Mouse (Mus musculus) gastrocnemius, adult 8-10 months (tissue): ENCODE measurements around the gene Olfr49. TPM values are rescaled to one million over a fixed set of nuclear protein-coding genes. Genes with fewer than 3 reads are reported as not detected.

Experiments used
- DNase-seq, 2 experiments: peaks; one replicate each; pipeline ENCODE4 v3.0.0; 2022; ENCODE audit warnings: low spot score in 2 of 2
- total RNA-seq, 4 experiments: library from RNA; stranded (reverse); gene quantifications; 2 replicates each; pipeline ENCODE4 v1.2.4; 2022

The Olfr49 gene
- total RNA-seq, 4 experiments from 2014 or later = not detected

DNA sequence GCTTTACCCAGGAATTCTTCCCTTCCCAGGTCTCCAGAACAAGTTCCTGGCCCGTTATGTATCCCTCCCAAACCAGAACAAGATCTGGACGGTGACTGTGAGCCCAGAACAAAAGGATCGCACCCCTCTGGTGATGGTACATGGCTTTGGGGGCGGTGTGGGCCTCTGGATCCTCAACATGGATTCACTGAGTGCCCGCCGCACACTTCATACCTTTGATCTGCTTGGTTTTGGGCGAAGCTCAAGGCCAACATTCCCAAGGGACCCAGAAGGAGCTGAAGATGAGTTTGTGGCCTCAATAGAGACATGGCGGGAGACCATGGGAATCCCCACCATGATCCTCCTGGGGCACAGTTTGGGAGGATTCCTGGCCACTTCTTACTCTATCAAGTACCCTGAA is 22.1 kb downstream of the Olfr49 start:
- no peak for DNase-seq

DNA sequence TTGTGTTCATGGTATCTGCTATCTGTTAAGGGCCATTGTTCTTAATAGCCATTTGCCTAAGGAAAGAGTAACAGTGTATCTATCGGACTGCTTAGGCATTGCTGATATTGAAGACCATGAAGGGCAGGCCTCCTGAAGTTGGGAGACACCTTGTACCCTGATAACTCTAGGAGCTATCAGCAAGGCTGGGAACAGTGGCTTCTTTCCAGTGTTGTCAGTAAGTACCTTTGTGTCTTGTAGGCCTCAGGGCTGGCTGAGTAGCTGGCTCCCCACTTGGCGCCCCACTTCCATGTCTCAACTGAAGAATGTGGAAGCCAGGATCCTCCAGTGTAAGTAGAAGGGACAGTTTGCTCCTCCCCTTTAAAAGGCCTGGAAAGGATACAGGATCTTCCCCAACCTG is 23.4 kb downstream of the Olfr49 start:
- no peak for DNase-seq

DNA sequence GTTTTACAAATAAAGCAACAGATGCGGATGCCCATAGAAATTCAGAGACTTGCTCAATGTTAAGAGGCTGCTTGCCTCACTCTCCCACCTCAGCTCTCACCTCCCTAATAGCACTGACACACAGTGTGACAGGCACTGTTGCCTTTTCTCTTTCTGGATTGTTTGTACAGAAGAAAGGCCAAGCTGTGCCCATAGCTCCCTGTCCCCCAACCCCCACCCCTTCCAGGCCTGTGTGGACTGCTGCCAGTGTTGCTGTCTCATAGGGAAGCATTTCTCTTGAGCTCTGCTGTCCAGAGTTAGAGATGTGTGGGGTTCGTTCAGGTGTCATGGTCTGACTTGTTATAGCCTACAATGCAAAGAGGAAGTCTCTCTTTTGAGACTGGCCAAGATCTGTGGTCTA is 24.5 kb downstream of the Olfr49 start:
- DNase-seq = no peak

DNA sequence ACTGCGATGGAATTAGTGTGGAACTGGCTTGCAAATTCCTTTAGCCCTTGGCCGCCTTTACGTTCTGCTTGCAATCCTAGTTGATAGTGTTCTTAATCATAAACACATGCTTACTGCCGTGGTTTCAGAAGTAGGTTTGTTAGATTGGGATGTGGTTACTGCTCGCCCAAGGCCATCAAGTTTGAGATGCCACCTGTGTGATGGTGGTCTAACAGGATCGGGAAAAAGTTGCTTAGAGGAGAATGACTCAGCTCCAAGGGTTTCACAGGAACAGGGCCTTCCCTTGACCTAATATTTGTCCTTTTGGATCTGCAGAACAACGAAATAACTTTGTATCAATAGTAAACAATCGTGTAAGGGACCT is 25.0 kb downstream of the Olfr49 start:
- DNase-seq = no peak

DNA sequence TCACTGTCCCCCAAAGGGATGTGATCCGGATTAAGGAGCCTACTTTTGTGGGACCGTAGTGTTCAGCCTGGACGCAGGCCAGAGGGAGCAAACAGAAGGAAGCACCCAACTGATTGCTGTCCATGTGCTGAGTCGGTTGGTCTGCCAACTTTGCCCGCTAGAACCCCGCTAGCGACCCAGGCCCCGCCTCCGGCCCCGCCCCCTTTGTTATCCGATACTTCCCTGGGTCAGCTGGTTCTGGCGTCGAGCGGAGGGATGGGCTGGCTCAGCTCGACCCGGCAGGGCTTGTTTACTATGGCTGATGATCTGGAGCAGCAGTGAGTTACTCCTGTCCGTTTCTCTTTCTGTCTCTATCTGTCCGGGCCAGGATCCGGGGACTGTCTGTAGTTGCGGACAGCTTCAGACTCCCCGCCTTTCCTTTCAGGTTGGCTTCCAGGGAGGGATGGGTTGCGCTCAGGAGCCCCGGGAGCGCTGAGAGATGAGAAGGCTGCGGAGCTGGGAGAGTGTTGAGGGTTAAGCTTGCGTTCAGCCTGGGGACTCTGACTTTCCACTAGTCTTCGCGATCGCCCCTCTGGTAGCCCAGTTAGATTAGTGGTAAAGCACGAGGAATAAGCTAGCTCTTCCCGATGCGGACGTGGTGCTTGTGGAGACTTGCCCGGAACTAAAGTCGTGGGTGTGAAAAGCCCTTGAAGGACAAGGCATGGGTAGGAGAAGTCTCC is 25.6 kb downstream of the Olfr49 start:
- DNase-seq = peak; percentile 91 to 93

DNA sequence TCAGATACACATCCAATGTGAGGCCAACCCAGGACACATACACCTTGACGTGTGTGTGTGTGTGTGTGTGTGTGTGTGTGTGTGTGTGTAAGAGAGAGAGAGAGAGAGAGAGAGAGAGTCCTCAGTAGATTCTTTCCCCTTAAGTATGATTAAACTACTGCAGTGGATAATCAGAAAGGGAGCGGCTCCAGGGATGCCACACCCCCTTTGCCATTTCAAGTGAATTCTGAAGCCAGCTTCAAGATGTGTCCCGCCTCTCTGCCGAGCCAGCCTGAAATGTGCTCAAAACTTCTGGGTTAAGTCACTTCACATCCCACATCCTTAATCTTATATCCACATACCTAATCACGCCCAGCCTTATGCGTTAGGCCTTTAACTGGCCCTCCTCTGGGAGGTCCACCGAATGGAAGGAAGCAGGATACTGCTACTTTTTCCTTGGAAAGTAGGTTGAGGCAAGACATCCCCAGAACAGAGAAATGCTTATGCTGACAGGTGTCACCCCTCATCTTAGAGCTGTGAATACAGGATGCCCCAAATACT is 26.5 kb downstream of the Olfr49 start:
- DNase-seq = no peak

DNA sequence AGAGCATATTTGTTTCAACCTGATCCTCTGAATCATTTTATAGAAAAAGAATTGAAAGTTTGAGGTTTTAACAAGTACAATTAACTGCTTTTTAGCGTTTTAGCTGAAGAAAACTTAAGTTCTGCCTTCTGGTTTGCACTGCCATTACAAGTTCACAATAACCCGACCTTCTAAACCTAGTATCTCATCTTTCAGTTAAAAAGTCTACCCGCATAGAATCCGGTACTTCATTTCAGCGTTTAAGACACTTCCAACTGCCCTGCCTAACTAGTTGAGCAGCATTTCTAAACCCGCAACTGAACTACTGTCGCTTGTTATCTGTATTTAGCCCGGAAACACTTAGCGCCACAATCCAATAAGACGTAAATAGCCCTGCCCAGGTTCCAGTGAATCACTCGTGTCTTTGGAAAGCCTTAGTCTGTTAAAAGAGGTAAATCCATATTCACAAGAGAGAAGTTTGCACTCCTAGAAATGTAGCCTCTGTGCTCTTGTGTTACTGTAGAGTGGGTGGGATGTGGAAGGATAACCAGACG is 30.0 kb downstream of the Olfr49 start:
- DNase-seq = no peak

DNA sequence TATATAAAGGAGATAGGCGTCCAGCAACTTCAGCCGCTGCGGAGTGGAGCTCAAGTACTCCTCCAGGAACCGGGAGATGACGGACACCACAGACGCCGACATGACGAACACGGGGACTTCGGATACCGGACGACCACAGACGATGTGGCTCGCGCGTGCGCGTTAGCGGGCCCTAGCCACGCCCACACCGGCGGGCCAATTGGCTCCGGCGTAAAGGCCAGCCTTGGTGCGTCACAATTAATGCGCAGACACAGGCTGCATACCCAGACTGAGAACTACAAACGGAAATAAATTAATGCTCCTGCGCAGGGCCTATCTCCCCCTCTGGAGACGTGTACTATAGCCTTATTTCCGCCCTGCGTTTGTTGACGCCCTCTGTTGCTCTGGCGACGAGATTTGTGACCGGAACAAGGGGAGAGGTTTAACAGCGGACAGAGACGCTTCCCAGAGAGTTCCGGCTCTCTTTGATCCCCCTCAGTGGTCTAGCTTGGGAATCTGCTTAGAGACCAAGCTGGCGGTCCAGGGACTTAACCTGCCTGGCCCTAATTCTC is 30.9 kb downstream of the Olfr49 start, which contains the start of the genes Dad1 and Abhd4:
Gene Dad1 (minus strand): TSS at position 364 of the 551 bp plus-strand sequence.
Gene Abhd4 (plus strand): TSS at position 448 of the 551 bp plus-strand sequence.
- DNase-seq = peak; percentile 96 to 97

DNA sequence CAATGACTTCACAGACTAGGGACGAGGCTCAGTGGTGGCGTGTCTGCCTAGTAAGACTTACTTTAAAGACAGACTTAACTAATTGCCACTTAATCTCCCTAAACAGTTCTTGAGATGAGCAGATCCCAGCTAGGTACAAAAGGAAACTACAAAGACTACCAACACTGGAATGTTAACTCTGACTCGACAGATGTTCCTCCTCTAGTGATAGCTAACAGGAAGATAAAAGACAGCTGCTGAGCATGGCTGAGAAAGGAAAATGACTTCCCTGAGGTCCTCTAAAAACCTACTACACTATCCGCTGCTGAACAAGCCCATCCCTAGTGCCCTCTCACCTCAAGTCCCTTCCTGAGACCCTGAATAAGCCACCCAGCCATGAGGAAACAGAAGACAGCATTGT is 34.6 kb downstream of the Olfr49 start:
- no peak for DNase-seq

DNA sequence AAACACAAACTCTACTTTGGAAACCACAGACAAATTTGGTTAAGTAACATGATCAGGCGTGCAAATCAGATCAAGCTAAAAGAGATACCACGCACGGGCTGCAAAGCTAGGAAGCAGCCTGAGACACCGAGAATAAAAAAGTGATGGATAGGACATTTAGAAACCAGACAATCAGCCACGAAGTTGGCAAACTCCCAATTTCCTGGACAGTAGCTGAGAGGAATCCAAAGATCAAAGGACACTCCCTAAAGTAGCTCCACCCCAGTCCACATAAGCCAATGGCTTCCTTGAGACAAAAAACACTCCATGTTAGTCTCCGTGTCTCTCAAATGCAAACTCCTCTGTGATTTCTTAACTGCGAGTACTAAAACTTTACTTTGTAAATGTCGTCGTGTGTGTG is 35.4 kb downstream of the Olfr49 start:
- DNase-seq = no peak

DNA sequence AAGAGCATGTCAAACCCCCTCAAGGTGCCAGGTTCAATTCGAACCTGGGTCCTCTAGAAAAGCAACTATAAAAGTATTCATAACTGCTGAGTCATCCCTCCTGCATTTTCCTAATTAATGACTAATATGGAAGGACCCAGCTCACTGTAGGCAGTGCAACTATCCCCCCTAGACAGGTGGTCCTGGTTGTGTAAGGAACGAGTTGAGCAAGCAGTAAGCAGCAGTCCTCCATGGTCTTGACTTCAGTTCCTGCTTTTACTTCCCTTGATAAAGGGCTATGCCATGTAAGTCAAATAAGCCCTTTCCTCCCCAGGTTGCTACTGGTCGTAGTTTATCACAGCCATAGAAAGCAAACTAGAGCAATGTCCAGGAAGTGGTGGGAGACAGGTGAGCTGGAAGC is 38.5 kb downstream of the Olfr49 start:
- no peak for DNase-seq

DNA sequence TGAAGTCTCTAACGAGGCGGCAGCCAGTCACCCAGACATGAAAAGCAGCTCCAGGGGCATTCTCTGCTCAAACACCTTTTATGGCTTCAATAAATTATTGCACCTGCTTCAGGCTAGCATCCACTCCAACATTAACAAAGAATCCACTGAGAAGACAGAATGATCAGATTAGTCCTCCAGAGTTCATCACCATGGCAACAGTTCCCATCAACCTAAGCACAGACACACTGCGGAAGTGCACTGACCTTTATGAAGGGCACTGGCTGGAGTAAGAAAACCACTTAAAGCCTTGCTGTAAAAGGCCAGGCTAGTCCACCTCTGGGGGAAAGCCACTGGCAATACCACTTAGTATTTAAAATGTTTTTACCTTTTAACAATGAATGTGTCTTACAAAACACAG is 40.6 kb downstream of the Olfr49 start:
- no peak for DNase-seq

DNA sequence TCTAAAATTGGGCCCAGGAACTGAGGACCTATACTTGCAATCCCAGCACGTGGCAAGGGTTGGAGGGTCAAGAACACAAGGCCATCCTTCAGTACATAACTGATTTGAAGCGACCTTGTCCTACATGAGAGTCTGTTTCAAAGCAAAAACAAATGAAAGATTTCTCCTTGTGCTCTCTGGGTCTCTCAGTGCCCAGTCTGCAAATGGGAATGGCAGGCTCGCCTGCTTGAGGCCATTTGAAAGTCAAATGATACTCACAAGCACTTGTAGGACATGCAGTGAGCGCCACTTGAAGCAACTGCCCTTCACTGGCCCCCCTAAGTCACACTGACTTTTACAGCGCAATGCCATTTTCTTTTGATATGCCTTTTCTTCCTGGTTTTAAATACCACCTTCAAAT is 44.2 kb downstream of the Olfr49 start:
- no peak for DNase-seq

DNA sequence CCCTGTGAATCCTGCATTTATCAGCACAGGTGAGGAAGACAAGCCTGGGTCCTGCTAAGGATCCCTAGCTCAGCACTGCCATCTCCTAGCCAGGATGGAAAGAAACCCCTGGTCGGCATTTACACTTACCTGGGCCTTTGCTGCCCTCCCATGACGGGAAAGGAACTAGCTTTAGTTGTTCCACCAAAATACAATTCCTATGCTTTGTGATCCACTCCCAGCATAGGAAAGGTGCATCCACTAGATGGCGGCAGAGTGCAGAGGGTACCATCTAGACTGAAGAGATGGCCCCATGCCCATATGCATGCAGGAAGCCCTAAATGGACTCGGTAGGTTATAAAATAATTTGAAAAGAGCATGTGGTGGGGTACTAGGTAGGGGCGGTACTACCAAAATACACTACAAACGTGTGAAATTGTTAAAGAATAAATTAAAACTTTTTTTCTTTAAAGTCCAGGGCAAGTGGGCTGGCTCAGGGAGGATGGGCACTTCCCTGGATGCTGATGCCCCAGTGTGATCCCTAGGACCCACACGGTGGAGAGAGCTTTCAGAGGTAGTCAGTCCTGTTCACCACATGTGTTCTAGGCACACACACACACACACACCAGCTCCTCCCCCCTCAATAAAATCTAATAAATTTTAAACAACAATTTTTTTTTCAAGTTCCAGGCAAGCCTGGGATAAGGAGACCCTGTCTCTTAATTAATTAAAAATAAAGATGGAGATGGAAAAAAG is 45.6 kb downstream of the Olfr49 start:
- peak; percentile 52 to 59 for DNase-seq

DNA sequence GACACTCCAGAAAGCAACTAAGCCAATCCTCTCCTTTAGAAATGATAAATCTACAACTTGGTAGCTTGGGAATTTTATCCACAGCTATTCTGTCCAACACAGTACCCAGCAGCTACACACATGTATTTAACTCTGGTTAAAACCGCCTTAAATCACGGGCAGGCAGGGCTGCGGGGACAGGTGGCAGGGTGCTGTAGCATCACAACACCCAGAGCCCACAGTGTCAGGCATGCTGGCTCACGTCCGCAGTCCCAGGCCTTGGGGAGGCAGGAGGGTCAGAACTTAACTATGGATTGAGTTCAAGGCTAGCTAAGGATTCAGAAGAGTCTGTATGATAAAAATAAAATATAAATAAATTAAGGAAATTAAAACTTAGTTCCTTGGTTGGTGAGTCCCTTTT is 47.9 kb downstream of the Olfr49 start:
- DNase-seq = no peak

DNA sequence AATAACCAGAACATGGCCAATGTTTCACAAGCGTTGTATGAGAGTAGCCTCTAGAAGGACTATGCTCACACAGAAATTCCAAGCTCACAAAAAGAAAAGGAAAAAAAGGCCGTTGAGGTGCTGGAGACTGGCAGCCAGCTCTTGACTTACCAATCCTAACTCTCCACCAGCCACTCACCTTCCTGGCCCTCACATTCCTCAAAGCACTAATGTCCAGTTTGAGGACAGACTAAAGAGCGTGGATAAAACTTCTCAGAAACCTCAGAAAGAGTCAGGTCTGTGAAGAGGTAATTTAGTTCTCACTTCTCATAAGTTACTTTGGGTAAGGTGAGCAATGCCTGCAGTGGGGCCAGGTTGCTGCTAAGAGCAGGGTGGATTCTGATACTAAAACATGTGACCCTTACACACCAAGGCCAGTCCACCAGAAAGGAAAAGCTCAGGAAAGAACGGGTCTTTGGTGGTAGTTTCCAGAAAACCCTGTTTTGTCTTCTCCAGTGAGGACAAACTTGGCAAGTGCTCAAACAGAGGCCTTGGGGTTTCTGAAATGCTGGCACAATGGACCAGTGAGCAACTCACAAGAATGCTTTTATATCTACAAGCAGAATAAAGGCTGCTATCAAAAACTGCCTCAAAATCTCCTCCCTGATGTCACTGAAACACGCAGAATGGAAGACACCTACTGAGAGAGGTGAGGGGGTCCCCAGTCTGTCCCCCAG is 48.8 kb downstream of the Olfr49 start:
- DNase-seq = no peak

DNA sequence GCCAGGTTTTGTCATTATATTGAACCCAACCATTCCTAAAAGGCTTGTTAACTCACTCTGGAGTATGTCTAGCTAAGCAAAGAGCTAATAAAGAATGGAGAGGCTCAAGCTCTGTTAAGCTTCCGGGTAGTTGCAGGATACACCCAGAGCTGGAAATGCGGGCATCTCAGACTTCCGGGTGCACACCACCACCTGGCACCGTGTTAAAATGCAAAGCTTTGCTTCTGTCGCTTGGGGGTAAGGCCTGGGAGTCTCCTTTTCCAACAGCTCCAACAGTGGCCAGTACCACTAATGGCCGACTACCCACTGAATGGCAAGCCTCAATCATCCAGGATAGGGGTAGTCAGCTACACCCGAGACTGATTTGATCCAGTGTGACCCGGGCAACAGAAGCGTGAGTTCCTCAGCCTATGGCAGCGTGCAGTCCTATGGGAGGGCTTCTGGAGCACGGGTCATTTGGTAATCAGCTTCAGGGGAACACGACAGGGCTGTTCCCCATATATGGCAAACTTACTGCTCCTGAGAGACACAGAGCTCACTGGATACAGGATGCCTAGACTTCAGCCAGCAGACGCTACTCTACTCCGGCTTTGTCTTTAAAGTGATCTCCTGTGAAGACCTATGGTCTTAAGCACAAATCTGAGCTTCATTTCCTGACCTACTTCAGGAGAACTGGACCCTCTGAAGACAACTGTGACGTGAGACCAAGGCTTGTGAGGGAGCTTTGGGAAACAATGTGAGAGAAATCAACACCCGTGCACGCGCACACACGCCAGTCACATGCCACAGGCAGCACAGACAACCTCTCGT is 50.3 kb downstream of the Olfr49 start:
- no peak for DNase-seq

DNA sequence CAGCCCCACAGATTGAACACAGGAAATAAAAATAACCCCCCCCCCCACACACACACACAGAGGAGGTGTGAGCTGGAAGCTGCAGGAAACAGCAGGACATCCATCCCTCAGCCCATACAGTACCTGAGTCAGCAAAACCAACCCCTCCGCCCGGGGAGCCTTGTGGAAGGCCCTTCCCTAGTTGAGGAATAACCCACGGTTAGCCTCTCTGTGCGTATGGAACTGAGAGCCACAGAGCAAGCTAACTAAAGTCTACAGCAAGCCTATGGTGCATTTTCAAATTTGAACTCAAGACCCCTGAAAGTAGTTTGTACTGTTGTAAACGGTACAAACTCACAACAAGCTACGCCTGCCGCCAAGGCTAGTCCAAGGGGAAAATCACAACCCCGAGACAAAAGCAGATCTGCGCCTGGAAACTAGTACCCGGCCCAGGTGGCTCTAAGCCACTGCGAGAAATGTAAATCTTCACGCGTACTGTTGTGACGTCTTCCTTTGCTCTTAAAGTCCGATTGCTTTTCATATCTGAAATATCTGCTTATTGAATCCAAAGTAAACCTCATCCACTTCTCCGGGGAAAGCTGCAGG is 51.1 kb downstream of the Olfr49 start:
- DNase-seq = no peak

DNA sequence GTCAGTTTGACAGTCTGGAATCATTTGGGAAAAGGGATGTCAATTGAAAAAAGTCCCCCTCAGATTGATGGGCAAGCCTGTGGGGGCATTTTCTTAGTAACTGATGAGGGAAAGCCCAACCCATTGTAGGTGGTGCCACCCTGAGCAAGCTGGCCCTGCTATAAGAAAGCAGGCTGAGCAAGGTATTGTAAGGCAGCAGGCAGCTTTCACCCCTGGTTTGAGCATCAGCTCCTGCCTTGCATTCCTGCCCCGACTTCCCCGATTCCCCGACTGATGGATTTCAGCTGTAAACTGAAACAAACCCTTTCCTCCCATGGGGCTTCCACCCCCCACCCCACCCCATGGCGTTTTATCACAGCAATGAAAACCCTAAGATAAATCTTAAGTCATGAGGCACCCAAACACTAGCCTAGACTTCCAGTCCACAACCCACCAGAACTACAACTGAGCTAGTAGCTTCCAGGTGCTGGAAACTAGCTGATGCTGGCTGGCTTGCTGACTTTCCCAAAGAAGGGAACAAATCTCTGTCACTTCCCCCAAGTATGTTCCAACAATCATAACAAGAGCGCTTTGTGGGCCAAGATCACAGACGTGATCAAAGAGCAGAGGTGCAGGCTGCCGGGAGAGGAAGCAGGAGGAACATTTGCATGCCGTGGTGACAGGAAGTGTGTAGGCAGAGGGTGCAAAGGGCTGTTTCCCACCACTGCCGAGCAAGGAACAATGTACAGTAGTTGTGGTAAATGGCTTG is 51.8 kb downstream of the Olfr49 start:
- no peak for DNase-seq

DNA sequence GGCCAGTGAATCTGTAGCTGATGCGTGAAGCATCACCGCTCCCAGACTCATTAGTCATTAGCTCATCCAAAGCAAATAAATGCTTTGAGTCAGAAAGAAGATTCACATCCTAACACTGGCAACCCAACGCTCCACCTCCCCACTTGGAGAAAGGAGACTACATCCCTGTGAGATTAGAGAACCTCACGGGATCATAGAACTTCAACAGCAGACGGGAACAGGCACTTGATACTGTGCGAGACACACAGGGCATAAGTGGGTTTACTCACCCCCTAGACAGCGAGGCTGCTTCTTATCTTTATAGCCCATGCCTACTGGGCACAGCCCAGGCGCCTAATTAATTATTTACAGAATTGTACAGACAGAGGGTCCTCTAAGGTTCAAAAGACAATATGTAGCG is 52.6 kb downstream of the Olfr49 start:
- no peak for DNase-seq
